Mouse (Mus musculus): ENCODE data around the gene Fblim1.

Fblim1 gene

DNA sequence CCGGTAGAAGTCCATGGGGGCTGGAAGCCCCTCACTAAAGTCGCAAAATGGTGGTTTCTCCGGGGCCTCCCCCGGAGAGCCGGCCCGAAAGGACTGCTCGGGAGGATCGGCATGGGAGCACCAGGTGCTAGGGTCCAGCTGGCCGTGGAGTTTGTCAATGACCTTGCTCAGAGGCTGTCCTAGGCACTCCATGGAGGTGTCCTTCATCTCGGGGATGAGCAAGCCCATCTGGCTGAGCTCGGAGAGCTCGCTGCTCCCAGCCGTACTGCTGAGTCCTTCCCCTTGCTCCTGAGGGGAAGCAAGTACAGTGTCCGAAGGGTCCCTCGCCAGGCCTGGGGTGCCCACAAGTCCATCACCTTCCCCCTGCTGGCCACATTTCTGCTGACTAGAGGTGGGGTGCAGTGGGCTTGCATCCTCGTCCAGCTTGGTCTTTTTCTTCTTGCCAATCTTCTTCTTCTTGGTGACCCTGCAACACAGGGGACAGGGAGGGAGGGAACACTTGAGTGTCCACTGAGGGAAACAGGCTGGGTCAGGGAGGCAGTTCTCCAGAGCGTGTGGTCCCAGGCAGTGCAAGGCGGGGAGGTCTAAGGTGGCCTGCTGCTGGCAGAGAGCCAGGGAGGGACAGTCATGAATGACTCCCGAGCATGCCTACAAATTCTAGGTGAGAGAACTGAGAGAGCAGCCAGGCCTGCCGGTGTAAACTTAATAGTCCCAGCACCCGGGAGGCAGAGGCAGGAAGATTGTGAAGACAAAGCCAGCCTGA, 26.4 kb upstream of the Fblim1 start:
- Histone ChIP-seq H3K27me3 (ENCODE audit: insufficient read depth, low read length) (no peaks in the 10 kb centered on the region), H3K4me3 (replicated peaks; ENCODE audit: low read length) (no peak overlapping the region), H3K36me3 (ENCODE audit: insufficient read depth, low read length) (peaks cover 32% of the 10 kb centered on the region), H3K4me1 (replicated peaks; ENCODE audit: low read depth, low read length) (peaks cover 50% of the 10 kb centered on the region), H3K9me3 (ENCODE audit: low read length) (no peaks in the 10 kb centered on the region)
- TF ChIP-seq POU5F1 (IDR thresholded peaks at IDR 0.05; ENCODE audit: borderline replicate concordance, low read length) (no peak), NANOG (IDR thresholded peaks at IDR 0.05; ENCODE audit: borderline replicate concordance, low read length) (no peak), CTCF (conservative IDR thresholded peaks at IDR 0.05; ENCODE audit: low read length) (no peak)

DNA sequence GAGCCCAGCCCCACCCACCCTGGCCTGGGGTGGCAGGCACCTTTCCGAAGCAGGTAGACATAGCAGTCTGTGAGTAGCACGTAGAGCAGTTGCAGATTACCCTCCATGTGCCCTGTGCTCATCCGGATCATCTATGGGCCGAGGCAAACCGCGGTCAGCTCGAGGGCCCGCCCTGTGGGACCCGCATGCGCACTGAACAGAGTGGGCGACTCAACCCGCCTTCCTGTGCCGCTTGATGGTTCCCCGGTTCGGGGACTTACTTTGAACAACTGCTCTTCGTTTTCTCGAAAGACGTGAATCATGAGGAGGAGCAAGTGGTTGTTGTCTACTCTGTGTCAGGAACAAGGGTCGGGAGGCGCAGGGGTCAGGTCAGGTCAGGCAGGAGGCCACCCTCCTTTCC, 25.4 kb upstream of the Fblim1 start:
- H3K9me3 ChIP-seq (ENCODE audit: low read length), result no peaks in the 10 kb centered on the region
- H3K4me3 ChIP-seq (replicated peaks; ENCODE audit: low read length), result peak overlapping the region; percentile 45
- TF ChIP-seq NANOG (IDR thresholded peaks at IDR 0.05; ENCODE audit: borderline replicate concordance, low read length), result no peak
- no peak for TF ChIP-seq POU5F1 (IDR thresholded peaks at IDR 0.05; ENCODE audit: borderline replicate concordance, low read length)
- no peak for TF ChIP-seq CTCF (conservative IDR thresholded peaks at IDR 0.05; ENCODE audit: low read length)
- H3K4me1 ChIP-seq (replicated peaks; ENCODE audit: low read depth, low read length), result peaks cover 55% of the 10 kb centered on the region
- no peaks in the 10 kb centered on the region for H3K27me3 ChIP-seq (ENCODE audit: insufficient read depth, low read length)
- H3K36me3 ChIP-seq (ENCODE audit: insufficient read depth, low read length), result peaks cover 32% of the 10 kb centered on the region

DNA sequence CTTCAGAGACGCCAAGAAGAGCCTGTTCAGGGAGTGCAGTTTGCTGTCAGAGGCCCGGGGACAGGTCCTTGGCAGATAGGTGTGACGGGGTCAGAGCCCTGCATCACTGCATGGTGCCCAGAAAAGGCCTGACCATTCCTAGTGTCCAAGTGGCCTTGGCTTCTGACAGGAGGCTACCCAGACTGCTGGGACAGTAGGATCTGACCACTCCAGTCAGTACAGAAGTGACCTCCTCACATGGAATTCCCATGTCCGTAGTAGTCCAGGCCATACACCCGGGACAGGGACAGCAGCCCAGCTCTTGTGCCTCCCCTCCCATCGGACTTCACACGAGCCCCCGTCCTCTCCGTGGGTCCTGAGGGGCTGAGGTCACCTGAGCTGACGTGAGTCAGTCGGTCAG, 24.1 kb upstream of the Fblim1 start:
- Histone ChIP-seq H3K4me1 (replicated peaks; ENCODE audit: low read depth, low read length) (peaks cover 61% of the 10 kb centered on the region), H3K9me3 (ENCODE audit: low read length) (no peaks in the 10 kb centered on the region), H3K36me3 (ENCODE audit: insufficient read depth, low read length) (peaks cover 32% of the 10 kb centered on the region), H3K27me3 (ENCODE audit: insufficient read depth, low read length) (no peaks in the 10 kb centered on the region), H3K4me3 (replicated peaks; ENCODE audit: low read length) (no peak overlapping the region)
- TF ChIP-seq CTCF (conservative IDR thresholded peaks at IDR 0.05; ENCODE audit: low read length) (no peak), NANOG (IDR thresholded peaks at IDR 0.05; ENCODE audit: borderline replicate concordance, low read length) (no peak)

DNA sequence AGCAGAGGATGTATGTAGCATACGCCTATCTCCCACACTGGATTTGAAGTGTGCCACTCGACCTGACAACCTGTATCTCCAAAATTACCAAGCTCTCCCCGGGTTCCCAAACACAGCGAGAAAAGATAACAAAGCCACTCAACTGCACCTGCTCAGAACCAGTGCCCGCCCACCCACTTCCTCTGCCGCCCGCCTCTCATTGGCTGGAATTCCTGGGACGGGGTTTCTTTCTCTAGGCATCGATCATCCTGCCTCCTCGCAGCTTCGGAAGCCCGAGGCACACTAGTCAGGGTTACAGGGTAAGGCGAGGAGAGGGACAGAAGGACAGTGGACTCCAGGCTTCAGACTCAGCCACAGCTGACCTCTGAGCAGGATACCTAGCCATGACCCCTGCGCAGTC, 22.8 kb upstream of the Fblim1 start:
- Histone ChIP-seq H3K4me1 (replicated peaks; ENCODE audit: low read depth, low read length) (peaks cover 72% of the 10 kb centered on the region), H3K27me3 (ENCODE audit: insufficient read depth, low read length) (no peaks in the 10 kb centered on the region), H3K9me3 (ENCODE audit: low read length) (no peaks in the 10 kb centered on the region), H3K36me3 (ENCODE audit: insufficient read depth, low read length) (peaks cover 32% of the 10 kb centered on the region), H3K4me3 (replicated peaks; ENCODE audit: low read length) (peak overlapping the region; percentile 26; the same call in 1 of the 2 replicates)
- TF ChIP-seq CTCF (conservative IDR thresholded peaks at IDR 0.05; ENCODE audit: low read length) (no peak), POU5F1 (IDR thresholded peaks at IDR 0.05; ENCODE audit: borderline replicate concordance, low read length) (no peak)

DNA sequence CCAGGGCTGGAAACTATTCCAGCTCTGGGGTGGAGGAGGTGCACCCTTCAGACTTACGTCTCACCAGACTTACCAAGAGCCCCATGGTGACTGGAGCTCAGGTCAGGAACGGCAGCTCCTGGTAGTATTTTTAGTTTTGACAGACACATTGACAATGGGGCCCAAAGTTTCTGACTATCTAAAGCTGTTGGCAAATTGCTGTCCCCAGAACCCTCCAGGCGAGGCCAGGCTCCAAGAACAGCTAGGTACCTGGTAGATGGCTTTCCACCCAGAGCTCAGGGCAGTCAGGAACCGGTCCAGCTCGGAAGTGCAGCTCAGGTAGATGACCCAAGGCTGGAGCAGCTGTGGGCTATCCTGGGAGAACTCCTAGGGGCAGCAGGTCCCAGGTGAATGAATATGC, 21.6 kb upstream of the Fblim1 start:
- Histone ChIP-seq H3K4me3 (replicated peaks; ENCODE audit: low read length) (no peak overlapping the region), H3K4me1 (replicated peaks; ENCODE audit: low read depth, low read length) (peaks cover 83% of the 10 kb centered on the region), H3K36me3 (ENCODE audit: insufficient read depth, low read length) (peaks cover 26% of the 10 kb centered on the region), H3K27me3 (ENCODE audit: insufficient read depth, low read length) (no peaks in the 10 kb centered on the region), H3K9me3 (ENCODE audit: low read length) (no peaks in the 10 kb centered on the region)
- TF ChIP-seq POU5F1 (IDR thresholded peaks at IDR 0.05; ENCODE audit: borderline replicate concordance, low read length), result no peak
- TF ChIP-seq NANOG (IDR thresholded peaks at IDR 0.05; ENCODE audit: borderline replicate concordance, low read length), result no peak
- TF ChIP-seq CTCF (conservative IDR thresholded peaks at IDR 0.05; ENCODE audit: low read length), result no peak

DNA sequence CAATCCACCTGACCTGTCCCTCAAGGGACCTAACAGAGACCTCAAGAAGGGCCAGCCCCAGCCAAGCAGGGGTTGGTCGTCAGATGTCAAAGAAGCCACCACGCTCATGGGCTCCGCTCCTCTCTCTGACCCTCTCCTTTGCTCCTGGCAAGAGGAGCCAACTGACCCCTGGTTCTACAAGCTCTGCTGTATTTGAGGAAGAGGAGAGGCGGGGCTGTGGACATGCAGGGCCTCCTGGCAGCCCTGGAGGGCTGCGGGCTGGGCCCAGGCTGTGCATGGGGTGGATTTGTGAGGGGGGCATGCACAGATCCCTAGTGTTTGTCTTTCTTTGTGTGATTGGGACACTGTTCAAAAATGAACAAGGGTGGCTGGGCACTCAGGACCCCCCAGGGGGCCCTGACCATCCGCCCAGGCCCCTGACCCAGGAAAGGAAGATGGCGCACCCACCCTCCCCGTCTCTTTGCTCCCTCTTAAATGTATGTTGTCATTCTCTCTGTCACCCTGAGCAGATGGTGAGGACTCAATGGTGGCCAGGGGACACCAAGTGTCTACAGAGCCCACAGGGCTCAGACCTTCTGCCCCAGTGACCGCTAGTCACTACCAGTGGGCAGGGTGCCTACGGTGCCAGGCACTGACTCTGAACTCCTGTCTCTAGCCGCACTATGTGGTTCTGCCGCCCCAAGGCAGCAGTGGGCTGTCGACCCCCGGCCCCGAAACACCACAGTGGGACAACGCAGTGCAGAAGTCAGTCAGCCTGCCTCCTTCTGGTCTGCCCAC, 20.1 kb upstream of the Fblim1 start:
- TF ChIP-seq POU5F1 (IDR thresholded peaks at IDR 0.05; ENCODE audit: borderline replicate concordance, low read length) (no peak), CTCF (conservative IDR thresholded peaks at IDR 0.05; ENCODE audit: low read length) (no peak), NANOG (IDR thresholded peaks at IDR 0.05; ENCODE audit: borderline replicate concordance, low read length) (no peak)
- no peaks in the 10 kb centered on the region for H3K27me3 ChIP-seq (ENCODE audit: insufficient read depth, low read length)
- H3K36me3 ChIP-seq (ENCODE audit: insufficient read depth, low read length), result peaks cover 16% of the 10 kb centered on the region; the same call in 1 of the 2 replicates
- no peaks in the 10 kb centered on the region for H3K9me3 ChIP-seq (ENCODE audit: low read length)
- 0 out of 2 replicates have a peak overlapping the region, but pooled peaks have one; percentile 1 for H3K4me3 ChIP-seq (replicated peaks; ENCODE audit: low read length)
- H3K4me1 ChIP-seq (replicated peaks; ENCODE audit: low read depth, low read length), result peaks cover 79% of the 10 kb centered on the region

DNA sequence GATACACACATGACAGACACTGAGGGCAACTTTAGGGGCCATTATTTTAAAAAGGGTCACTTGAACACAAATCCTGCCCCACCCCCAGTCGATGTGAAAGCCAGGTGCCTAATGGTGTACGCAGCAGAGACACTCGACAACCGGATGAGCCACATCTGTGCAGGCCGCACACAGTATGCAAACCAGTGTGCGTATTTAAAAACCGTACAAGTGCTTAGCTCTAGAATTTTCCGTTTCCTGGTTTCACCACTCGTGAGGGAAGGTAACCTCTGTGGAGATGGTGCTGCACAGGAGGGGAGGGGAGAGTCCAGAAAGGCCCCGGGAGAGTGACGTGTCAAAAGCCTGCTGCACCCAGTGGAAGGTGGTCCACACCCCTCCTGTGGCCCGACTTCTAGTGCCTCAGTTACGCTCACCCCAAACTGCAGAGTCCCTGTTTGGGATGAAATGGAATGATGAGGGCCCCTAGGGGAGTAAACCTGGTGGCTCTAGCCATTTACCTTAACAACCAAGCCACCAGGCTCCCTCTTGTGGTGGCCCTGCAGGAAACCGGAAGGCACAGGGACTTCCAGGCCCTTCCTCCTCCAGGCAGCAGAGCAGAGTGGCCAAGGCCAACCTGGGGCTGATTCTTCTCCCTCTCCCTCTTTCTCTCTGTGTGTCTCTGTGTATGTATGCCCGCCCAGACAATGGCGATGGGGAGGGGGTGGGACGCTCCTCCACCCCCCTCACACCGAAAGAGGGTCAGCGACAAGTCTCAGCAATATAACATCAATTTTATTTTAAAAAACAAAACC, 19.3 kb upstream of the Fblim1 start:
- H3K9me3 ChIP-seq (ENCODE audit: low read length), result no peaks in the 10 kb centered on the region
- H3K36me3 ChIP-seq (ENCODE audit: insufficient read depth, low read length), result peaks cover 9% of the 10 kb centered on the region; the same call in 1 of the 2 replicates
- peaks cover 72% of the 10 kb centered on the region for H3K4me1 ChIP-seq (replicated peaks; ENCODE audit: low read depth, low read length)
- H3K4me3 ChIP-seq (replicated peaks; ENCODE audit: low read length), result no peak overlapping the region
- TF ChIP-seq NANOG (IDR thresholded peaks at IDR 0.05; ENCODE audit: borderline replicate concordance, low read length), result no peak
- peak; percentile 33; the same call in 1 of the 2 replicates for TF ChIP-seq CTCF (conservative IDR thresholded peaks at IDR 0.05; ENCODE audit: low read length)
- H3K27me3 ChIP-seq (ENCODE audit: insufficient read depth, low read length), result no peaks in the 10 kb centered on the region

DNA sequence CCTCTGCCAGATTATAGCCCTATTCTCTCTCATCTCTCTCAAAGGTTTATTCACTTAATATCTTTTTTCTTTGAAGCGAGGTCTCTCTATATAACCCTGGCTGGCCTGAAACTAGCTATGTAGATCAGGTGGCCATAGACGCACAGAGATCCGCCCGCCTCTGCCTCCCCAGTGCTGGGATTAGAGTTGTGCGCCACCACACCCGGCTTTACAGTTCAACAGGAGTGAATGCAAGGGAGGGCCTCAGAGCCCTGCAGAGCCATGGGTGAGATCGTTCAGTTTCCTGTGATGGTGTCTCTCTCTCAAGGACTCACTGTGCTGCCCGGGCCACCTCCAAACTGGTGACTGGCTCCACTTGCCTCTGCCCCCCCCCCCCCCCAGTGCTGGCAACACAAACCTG, 18.2 kb upstream of the Fblim1 start:
- no peak for TF ChIP-seq POU5F1 (IDR thresholded peaks at IDR 0.05; ENCODE audit: borderline replicate concordance, low read length)
- no peak for TF ChIP-seq CTCF (conservative IDR thresholded peaks at IDR 0.05; ENCODE audit: low read length)
- TF ChIP-seq NANOG (IDR thresholded peaks at IDR 0.05; ENCODE audit: borderline replicate concordance, low read length), result no peak
- Histone ChIP-seq H3K4me3 (replicated peaks; ENCODE audit: low read length) (peak overlapping the region; percentile 26; the same call in 1 of the 2 replicates), H3K36me3 (ENCODE audit: insufficient read depth, low read length) (no peaks in the 10 kb centered on the region; the same call in 1 of the 2 replicates), H3K4me1 (replicated peaks; ENCODE audit: low read depth, low read length) (peaks cover 65% of the 10 kb centered on the region), H3K27me3 (ENCODE audit: insufficient read depth, low read length) (no peaks in the 10 kb centered on the region), H3K9me3 (ENCODE audit: low read length) (no peaks in the 10 kb centered on the region)

Data from E14TG2a.4 (cell line).